Mouse (Mus musculus) kidney, adult 2 months (tissue): ENCODE results near the gene Dnaic1. TPM values are rescaled to one million over a fixed set of nuclear protein-coding genes. Genes with fewer than 3 reads are reported as not detected.

Source experiments
- DNase-seq: peaks from one replicate; pipeline ENCODE4 v3.0.0; 2021
- H3K27ac ChIP-seq: fragments of 200-500 bp; 2 replicates; pipeline ENCODE4 v1.5.1; 2012; ENCODE audit warnings: low read depth, low read length, control low read depth, inconsistent platforms; ENCODE audit not compliant: insufficient read depth
- H3K27me3 ChIP-seq: fragments of 200-500 bp; replicated peaks from 2 replicates; pipeline ENCODE4 v1.6.1; 2012; ENCODE audit warnings: mild to moderate bottlenecking, moderate library complexity, low read length, inconsistent platforms; ENCODE audit not compliant: control insufficient read depth, insufficient read depth
- H3K36me3 ChIP-seq: fragments of 200-500 bp; 2 replicates; pipeline ENCODE4 v1.6.1; 2012; ENCODE audit warnings: mild to moderate bottlenecking, moderate library complexity, low read length, inconsistent platforms; ENCODE audit not compliant: control insufficient read depth, insufficient read depth
- H3K4me1 ChIP-seq: fragments of 200-500 bp; 2 replicates; pipeline ENCODE4 v1.6.1; 2011; ENCODE audit warnings: low read length; ENCODE audit not compliant: control insufficient read depth, insufficient read depth
- H3K4me3 ChIP-seq: fragments of 200-500 bp; 2 replicates; pipeline ENCODE4 v1.5.1; 2011; ENCODE audit warnings: mild to moderate bottlenecking, low read depth, low read length, control low read depth; ENCODE audit not compliant: insufficient read depth
- CTCF ChIP-seq: fragments of 200-500 bp; conservative IDR thresholded peaks from 2 replicates; pipeline ENCODE4 v1.5.1; 2011; ENCODE audit warnings: low read depth, mild to moderate bottlenecking, control low read depth, low read length, moderate library complexity, mixed read lengths; ENCODE audit not compliant: insufficient read depth, insufficient read length
- POLR2A ChIP-seq: fragments of 200-500 bp; IDR thresholded peaks from one replicate; pipeline ENCODE4 v1.6.1; 2011; ENCODE audit warnings: low read depth, low read length, control low read depth
- WGBS: fragments of 180-500 bp; shearing (Covaris S2); methylation state at CpG from one replicate; pipeline ENCODE4 v1.1.7; 2018; 5-methylcytosine and 5-hydroxymethylcytosine counted together
- polyA plus RNA-seq: library from polyadenylated mRNA; depleted of rRNA; stranded (reverse); fragments of >200 nt; gene quantifications from 2 replicates; pipeline ENCODE4 v1.2.3, GENCODE M21; 2012

The Dnaic1 gene
- polyA plus RNA-seq, 1 experiment: 0.92 TPM

GRCm38 (mm10) chr4:41664533-41664932 lies 95.0 kb downstream of the Dnaic1 start:
- no peak overlapping the region for H3K27ac ChIP-seq
- no peak overlapping the region for H3K4me3 ChIP-seq
- TF ChIP-seq POLR2A (no peak), CTCF (no peak)
- 32% methylated on average over 7 of the region's 7 CpGs for WGBS
- DNase-seq: peak; percentile 20
- no peaks in the 10 kb centered on the region for H3K36me3 ChIP-seq
- no peaks in the 10 kb centered on the region for H3K27me3 ChIP-seq
- H3K4me1 ChIP-seq: peaks cover 5% of the 10 kb centered on the region

- Histone ChIP-seq H3K27ac (no peak overlapping the region), H3K27me3 (no peaks in the 10 kb centered on the region), H3K36me3 (no peaks in the 10 kb centered on the region), H3K4me1 (peaks cover 5% of the 10 kb centered on the region), H3K4me3 (no peak overlapping the region)
- DNase-seq: no peak
- no peak for TF ChIP-seq CTCF
- no peak for TF ChIP-seq POLR2A
- WGBS: 5% methylated on average over 7 of the region's 8 CpGs
Measured at GRCm38 (mm10) chr4:41665009-41665675, 95.6 kb downstream of the Dnaic1 start.

DNA sequence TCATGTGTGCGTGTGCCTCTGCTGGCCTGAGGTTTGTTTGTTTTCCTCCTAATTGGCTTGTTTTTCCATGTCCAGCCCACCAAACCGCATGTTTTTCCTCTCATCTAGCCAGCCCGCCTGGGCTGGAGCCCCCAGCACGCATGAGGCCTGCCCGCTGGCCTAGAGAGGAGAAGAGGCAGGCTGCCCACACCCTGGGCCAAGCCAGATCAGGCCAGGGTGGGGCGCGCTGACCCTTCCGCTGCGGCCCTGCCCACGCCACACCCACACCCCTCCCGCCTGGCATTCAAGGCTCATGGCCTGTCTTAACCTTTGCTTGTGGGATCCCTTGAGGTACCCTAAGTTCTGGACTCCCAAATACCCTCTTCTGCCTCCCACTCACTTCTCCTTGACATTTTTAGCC lies 97.1 kb downstream of the Dnaic1 start:
- DNase-seq: no peak
- WGBS: 72% methylated on average over 11 of the region's 11 CpGs
- Histone ChIP-seq H3K27ac (no peak overlapping the region), H3K36me3 (no peaks in the 10 kb centered on the region), H3K27me3 (no peaks in the 10 kb centered on the region), H3K4me1 (peaks cover 5% of the 10 kb centered on the region), H3K4me3 (no peak overlapping the region)
- TF ChIP-seq CTCF (no peak), POLR2A (no peak)

DNA sequence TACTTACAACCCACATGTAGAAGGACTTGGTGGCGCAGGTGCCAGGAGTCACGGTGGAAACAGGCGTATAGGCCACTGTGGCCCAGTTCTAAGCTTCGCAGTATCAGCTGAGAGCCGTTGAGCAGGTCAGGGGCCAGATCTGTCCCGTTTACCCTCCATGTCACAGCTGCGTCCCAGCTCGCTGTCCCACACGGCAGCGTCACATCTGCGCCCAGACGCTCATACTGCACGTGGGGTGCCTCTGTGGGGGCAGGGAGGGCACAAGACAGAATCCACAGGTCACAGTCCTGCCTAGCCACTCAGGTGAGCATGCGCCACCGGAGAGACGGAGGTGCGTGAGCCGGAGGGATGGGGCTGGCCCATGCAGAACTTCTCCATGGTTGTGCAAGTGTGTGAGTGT lies 101.3 kb downstream of the Dnaic1 start:
- Histone ChIP-seq H3K27me3 (no peaks in the 10 kb centered on the region), H3K27ac (no peak overlapping the region), H3K4me3 (no peak overlapping the region), H3K36me3 (no peaks in the 10 kb centered on the region), H3K4me1 (no peaks in the 10 kb centered on the region)
- WGBS: 89% methylated on average over 18 of the region's 18 CpGs
- DNase-seq: no peak
- TF ChIP-seq POLR2A (no peak), CTCF (no peak)

- TF ChIP-seq POLR2A (no peak), CTCF (no peak)
- Histone ChIP-seq H3K27ac (no peak overlapping the region), H3K4me3 (no peak overlapping the region), H3K4me1 (peaks cover 2% of the 10 kb centered on the region; the same call in 1 of the 2 replicates), H3K27me3 (no peaks in the 10 kb centered on the region), H3K36me3 (no peaks in the 10 kb centered on the region)
- WGBS: 43% methylated on average over 5 of the region's 5 CpGs
- DNase-seq: no peak
Measured at GRCm38 (mm10) chr4:41671500-41671899, 101.9 kb downstream of the Dnaic1 start.

DNA sequence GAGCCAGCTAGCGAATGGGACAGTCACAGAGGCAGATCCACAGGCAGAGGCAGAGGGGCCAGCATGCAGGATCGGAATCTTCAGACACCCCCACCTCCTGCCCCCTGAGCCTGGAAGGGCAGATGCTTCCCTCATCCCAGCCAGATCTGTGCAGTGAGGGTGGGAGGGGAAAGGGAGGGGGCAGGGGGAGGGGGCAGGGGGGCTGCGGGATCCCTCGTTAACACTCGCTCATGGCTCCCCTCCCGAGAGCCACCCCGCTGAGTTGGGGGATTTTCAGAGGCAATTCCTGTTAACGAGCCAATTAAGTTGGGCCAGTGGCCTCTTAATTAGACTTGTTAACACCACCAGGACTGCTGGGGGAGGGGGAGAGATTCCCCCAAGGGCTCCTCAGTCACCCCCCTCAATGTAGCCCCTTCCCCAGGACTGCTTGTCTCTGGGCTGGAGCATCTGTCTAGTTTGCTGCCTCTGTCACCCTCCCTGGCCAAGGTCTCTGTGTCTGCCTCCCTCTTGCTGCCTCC lies 102.4 kb downstream of the Dnaic1 start:
- DNase-seq: no peak
- Histone ChIP-seq H3K36me3 (no peaks in the 10 kb centered on the region), H3K4me1 (peaks cover 5% of the 10 kb centered on the region; the same call in 1 of the 2 replicates), H3K27ac (no peak overlapping the region), H3K27me3 (no peaks in the 10 kb centered on the region), H3K4me3 (no peak overlapping the region)
- no peak for TF ChIP-seq CTCF
- TF ChIP-seq POLR2A: no peak
- WGBS: 49% methylated on average over 8 of the region's 8 CpGs

DNA sequence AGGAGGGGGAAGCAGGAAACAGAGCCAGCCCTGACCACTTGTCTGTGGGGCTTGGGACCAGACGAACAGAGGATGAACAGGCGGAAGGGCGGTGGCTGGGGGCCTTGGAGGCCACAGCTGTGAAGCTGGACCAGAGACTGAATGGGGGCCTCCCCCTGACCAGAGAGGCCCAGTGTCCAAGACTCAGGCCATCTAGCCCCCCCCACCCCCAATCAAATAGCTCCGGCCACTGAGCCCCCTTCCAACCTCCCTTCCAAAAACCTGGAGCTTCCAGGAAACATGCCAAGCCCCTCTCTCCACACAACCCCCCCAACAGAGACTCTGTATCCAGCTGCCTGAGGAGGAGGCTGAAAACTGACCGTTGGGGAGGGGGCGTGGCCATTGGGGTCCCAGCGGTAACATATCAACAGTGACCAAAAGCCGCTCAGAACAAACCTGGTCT lies 103.0 kb downstream of the Dnaic1 start:
- Histone ChIP-seq H3K27ac (no peak overlapping the region), H3K4me1 (peaks cover 5% of the 10 kb centered on the region; the same call in 1 of the 2 replicates)
- DNase-seq: no peak

More for the DNA sequence above, 103.0 kb downstream of the Dnaic1 start:
- TF ChIP-seq POLR2A (no peak), CTCF (no peak)
- H3K27me3 ChIP-seq: no peaks in the 10 kb centered on the region
- WGBS: 61% methylated on average over 8 of the region's 8 CpGs
- H3K36me3 ChIP-seq: no peaks in the 10 kb centered on the region
- H3K4me3 ChIP-seq: no peak overlapping the region
